Mouse (Mus musculus) bone marrow, adult 2 months (tissue): ENCODE data around the gene Usp48.

Source experiments
- CTCF ChIP-seq: fragments of 200-500 bp; IDR thresholded peaks from 2 replicates; pipeline ENCODE4 v1.5.1; 2011; ENCODE audit warnings: low read length, control low read depth; ENCODE audit not compliant: control insufficient read depth, insufficient read depth
- POLR2A ChIP-seq: fragments of 200-500 bp; IDR thresholded peaks from 2 replicates; pipeline ENCODE4 v1.6.1; 2011; ENCODE audit warnings: low read depth, mild to moderate bottlenecking, control low read depth, low read length, borderline replicate concordance; ENCODE audit not compliant: control insufficient read depth

GRCm38 (mm10) chr4:137580299-137580698 lies 13.3 kb upstream of the Usp48 start:
- TF ChIP-seq POLR2A (no peak), CTCF (no peak)
